Mouse (Mus musculus): ENCODE data around the gene Etv5. TPM values are rescaled to one million over a fixed set of nuclear protein-coding genes. Genes with fewer than 3 reads are reported as not detected.

The Etv5 gene
- polyA plus RNA-seq, 1 experiment: 55.9 TPM

GRCm38 (mm10) chr16:22430211-22430951, 9.1 kb downstream of the Etv5 start:
- DNase-seq (ENCODE audit: extremely low spot score in 1 of 2, low spot score in 1 of 2): peak in 1 of 2 experiments; percentile 77

DNA sequence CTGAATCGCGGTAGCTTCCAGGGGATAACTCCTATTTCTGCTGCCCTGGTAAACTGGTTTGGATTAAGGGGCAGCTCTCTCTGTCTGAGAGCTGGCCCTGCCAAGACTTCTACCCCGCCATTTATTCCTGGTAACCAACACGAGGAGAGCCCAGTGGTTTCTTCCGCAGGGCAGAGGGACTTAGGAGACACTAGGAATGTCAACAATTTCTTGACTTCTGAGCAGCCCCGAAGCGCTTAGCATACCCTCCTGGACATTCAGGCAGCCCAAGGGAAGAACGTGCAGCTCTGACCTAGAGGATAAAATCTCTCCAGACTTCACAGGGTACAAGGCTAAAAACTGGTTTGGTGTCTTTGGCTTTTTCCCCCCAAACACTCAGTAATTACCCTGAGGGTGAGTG, 10.1 kb downstream of the Etv5 start:
- DNase-seq (ENCODE audit: extremely low spot score in 1 of 2, low spot score in 1 of 2): no peak

GRCm38 (mm10) chr16:22428853-22429341, 10.6 kb downstream of the Etv5 start:
- DNase-seq (ENCODE audit: extremely low spot score in 1 of 2, low spot score in 1 of 2): peak; percentile 83

GRCm38 (mm10) chr16:22426866-22427265, 12.7 kb downstream of the Etv5 start:
- DNase-seq (ENCODE audit: extremely low spot score in 1 of 2, low spot score in 1 of 2): no peak

DNA sequence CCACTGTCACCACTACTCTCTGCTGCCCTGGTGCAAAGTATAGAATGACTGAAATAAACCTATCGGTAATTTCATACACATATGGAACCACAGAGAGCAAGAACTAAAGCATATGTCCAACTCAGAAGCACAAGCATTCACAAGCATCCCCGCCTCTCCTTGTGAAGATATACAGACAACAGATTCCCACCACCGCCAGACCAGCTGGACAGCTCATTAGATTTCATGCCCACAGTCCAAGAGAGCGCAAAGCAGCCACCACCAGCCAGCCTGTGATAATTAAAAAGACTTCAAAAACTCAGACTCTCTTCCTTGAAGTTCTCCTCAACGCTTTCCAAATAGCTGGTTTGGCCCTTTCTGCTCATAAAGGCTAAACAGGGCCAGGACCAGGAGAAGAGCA, 17.3 kb downstream of the Etv5 start:
- no peak for DNase-seq (ENCODE audit: extremely low spot score in 1 of 2, low spot score in 1 of 2)

DNA sequence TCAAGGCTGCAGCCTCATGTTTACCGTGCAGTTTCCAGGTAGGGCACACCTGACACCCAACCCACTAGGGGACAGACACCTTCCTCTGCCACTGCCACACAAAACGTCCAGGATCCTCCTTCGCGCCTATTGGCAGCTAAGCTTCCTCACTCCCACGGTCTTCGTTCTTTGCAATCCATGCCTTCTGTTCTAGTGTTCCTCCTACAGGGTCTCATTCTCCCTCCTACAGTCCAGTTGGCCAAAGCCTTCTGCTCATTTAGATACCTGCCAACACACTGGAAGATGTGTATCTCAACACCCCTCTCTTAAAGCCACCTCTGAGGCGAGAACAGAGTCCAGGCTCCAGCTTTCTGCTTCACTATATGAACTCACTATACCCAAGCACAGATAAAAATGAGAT, 21.6 kb downstream of the Etv5 start:
- peak; percentile 73 to 74 for DNase-seq (ENCODE audit: extremely low spot score in 1 of 2, low spot score in 1 of 2)

- no peak for DNase-seq (ENCODE audit: extremely low spot score in 1 of 2, low spot score in 1 of 2)
These were observed 22.5 kb downstream of the Etv5 start for GRCm38 (mm10) chr16:22417044-22417443.

DNA sequence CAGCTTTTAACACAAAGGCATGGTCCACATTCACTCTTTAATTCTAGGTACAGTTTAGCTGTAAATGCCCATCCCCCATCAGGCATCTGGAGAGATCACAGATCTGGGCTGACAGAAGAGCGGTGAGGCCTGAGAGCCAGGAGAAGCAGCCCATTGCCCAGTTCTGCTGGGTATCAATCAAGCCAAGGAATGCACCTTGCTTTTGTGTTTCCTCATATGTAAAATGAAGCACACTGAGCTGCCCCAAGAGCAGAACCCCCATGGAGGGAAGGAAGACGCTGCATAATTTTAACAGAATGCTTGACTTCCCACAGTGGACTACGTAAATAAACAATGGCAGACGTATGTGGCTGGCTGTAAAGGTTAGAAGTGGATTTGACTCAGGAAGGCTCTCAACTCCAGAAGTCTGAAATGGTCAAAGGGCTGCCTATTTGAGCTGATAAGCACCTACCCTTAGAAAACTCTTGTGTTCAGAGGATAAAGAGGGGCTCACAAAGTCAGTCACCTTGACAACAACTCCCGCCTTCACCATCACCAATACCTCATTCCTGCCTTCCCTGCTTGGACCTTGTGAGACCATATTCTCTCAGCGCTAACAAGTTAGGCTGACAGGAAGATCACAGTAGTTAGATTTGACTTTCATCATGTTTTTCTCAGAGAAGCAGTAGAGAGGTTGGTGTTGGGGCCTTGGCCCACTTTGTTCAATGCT, 23.2 kb downstream of the Etv5 start:
- DNase-seq (ENCODE audit: extremely low spot score in 1 of 2, low spot score in 1 of 2): no peak

DNA sequence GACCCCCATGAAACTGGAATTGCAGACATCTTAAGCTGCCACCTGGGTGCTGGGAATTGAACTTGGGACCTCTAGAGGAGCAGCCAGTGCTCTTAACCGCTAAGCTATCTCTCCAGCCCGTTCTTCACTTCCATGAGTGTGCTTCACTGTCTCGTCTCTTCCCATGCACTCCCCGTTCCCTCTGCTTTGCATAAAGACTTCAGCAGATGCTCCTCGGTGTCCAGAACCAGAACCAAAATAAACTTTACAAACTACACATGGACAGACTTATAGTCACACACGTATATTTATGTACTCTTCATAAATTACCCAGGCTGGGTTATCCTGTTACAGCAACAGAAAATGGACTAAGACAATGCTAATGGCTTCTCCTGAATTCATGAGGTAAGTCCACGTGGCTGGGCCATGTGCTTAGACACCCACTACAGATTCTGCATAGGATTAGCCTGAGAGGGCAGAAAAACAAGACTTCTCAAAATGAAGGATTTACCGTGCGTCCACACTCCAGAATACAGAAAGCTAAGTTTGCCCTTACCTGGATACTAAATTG, 25.2 kb downstream of the Etv5 start:
- DNase-seq (ENCODE audit: extremely low spot score in 1 of 2, low spot score in 1 of 2): no peak

- no peak for DNase-seq (ENCODE audit: extremely low spot score in 1 of 2, low spot score in 1 of 2)
These were observed 26.9 kb downstream of the Etv5 start for GRCm38 (mm10) chr16:22412459-22413229.

DNA sequence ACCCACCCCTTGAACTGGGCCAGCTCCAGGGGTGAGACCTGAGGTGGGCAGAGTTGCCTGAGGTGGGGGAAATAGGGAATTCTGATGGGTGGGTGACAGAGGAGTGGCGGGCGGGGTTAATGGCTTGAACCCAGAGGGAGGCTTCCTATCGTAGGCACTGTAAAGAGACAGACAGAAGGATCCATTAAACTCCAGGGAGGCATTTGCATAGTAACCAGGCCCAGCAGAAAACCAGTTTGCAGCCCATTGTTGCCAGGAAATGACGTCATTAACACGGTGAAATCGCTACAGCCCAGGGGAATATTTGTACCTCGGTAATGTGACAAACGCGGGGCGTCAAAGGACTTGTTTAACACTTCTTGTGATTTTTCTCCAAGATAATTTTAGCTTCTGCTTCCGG, 27.8 kb downstream of the Etv5 start:
- no peak for DNase-seq (ENCODE audit: extremely low spot score in 1 of 2, low spot score in 1 of 2)

DNA sequence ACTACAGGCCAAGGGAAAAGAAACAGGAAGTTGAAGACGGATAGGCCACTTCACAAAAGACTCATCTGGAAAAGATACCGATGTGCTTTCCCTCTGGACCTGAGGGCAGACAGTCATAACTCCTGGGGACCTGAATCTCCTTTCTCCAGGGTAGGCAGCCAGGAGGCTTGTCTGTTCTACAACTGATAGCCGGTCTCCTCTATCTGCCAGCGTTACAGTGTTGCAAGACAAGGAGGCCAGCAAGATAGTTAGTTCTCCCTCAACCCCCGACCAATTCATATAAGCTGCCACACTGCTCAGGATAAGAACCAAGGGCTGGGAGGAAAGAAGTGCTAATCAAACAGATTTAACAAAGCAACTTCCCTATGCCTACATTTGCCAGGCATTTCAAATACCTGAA, 29.5 kb downstream of the Etv5 start:
- DNase-seq (ENCODE audit: extremely low spot score in 1 of 2, low spot score in 1 of 2): no peak

DNA sequence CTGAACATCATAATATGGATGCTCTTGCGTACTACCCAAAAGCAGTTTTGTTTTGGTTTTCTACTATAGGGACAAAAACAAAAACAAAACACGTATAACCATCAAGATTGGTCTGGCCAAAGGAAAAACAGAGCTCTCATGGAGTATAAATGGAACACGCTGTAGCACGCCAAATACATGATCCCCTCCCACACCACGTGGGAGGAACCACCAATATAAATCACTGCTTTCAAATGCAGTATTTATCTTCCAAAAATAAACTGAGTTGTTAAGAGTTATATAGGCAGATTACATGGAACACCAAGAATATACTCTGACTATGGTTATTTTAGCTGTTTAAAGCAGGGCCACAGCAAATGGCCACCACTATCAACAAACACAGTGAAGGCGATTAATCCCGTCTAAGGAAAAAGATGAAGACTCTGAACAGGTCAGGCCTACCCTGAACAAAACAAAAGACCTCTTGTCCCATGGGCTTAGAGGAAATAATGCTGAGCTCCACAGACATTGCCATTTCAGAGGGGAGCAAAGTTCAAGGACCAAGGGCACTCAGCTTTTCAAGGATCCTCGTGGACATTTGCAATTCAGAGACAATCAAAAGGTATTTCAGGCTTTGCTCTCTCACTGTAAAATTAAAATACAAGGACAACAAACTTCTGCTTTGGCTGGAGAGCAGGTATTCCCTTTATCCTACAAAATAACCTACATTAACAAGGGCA, 30.7 kb downstream of the Etv5 start:
- DNase-seq (ENCODE audit: extremely low spot score in 1 of 2, low spot score in 1 of 2): peak; percentile 68 to 72

GRCm38 (mm10) chr16:22406747-22407146, 32.8 kb downstream of the Etv5 start:
- DNase-seq (ENCODE audit: extremely low spot score in 1 of 2, low spot score in 1 of 2): no peak

GRCm38 (mm10) chr16:22406050-22406449, 33.5 kb downstream of the Etv5 start:
- DNase-seq (ENCODE audit: extremely low spot score in 1 of 2, low spot score in 1 of 2): no peak

GRCm38 (mm10) chr16:22405492-22405891, 34.0 kb downstream of the Etv5 start:
- no peak for DNase-seq (ENCODE audit: extremely low spot score in 1 of 2, low spot score in 1 of 2)

GRCm38 (mm10) chr16:22403715-22404114, 35.8 kb downstream of the Etv5 start:
- no peak for DNase-seq (ENCODE audit: extremely low spot score in 1 of 2, low spot score in 1 of 2)

GRCm38 (mm10) chr16:22402600-22402999, 36.9 kb downstream of the Etv5 start:
- no peak for DNase-seq (ENCODE audit: extremely low spot score in 1 of 2, low spot score in 1 of 2)

DNA sequence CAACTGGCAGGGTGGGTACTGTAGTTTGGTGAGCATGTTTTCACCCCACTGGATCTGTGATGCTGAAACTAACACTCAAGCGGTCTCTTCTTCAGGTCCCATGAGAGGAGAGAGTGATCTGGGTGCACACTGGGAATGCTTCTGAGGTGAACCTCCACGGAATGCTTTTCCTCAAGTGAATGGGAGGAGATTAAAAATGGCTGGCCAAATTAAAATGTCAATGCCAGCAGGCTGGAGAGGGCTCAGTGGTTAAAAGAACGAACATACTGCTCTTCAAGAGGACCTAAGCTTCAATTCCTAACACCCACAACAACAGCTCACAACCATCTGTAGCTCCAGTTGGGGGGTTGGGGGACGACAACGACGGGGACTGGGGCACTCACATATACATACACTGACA, 39.3 kb downstream of the Etv5 start:
- DNase-seq (ENCODE audit: extremely low spot score in 1 of 2, low spot score in 1 of 2): no peak

GRCm38 (mm10) chr16:22398784-22399453, 40.6 kb downstream of the Etv5 start:
- no peak for DNase-seq (ENCODE audit: extremely low spot score in 1 of 2, low spot score in 1 of 2)
